Mouse (Mus musculus) myocyte (in vitro differentiated cells): ENCODE measurements around the gene Nyap2. TPM values are rescaled to one million over a fixed set of nuclear protein-coding genes. Genes with fewer than 3 reads are reported as not detected.

Experiments
- H3K27me3 ChIP-seq: one replicate; pipeline ENCODE4 v1.6.1; 2011; ENCODE audit not compliant: control insufficient read depth, insufficient read depth, insufficient read length
- H3K36me3 ChIP-seq: one replicate; pipeline ENCODE4 v1.6.1; 2011; ENCODE audit not compliant: control insufficient read depth, insufficient read depth
- H3K4me2 ChIP-seq: one replicate; pipeline ENCODE4 v1.6.1; 2011; ENCODE audit warnings: low read depth, control low read depth
- H3K4me3 ChIP-seq: one replicate; pipeline ENCODE4 v1.5.1; 2011; ENCODE audit warnings: mild to moderate bottlenecking, control low read depth, moderate library complexity
- H3K79me2 ChIP-seq: one replicate; pipeline ENCODE4 v1.6.1; 2011; ENCODE audit not compliant: control insufficient read depth, insufficient read depth
- H3ac ChIP-seq: one replicate; pipeline ENCODE4 v1.6.1; 2011; ENCODE audit not compliant: control insufficient read depth, insufficient read length
- CEBPB ChIP-seq: IDR thresholded peaks from 2 replicates; pipeline ENCODE4 v1.6.1; 2011; ENCODE audit warnings: mild to moderate bottlenecking, moderate library complexity; ENCODE audit not compliant: poor library complexity, insufficient read depth, severe bottlenecking
- E2F4 ChIP-seq: IDR thresholded peaks from one replicate; pipeline ENCODE4 v1.6.1; 2011; ENCODE audit warnings: mild to moderate bottlenecking, control low read depth, moderate library complexity; ENCODE audit not compliant: insufficient read depth
- MAX ChIP-seq: IDR thresholded peaks from one replicate; pipeline ENCODE4 v1.6.1; 2011; ENCODE audit warnings: low read depth, mild to moderate bottlenecking, control low read depth
- MYOD1 ChIP-seq, 3 experiments: IDR thresholded peaks; one replicate each; pipeline ENCODE4 v1.6.1; 2011; ENCODE audit warnings: control low read depth in 2 of 3, low read depth in 2 of 3, mild to moderate bottlenecking in 2 of 3, moderate library complexity in 1 of 3; ENCODE audit not compliant: insufficient read length in 2 of 3, control insufficient read depth in 1 of 3
- MYOG ChIP-seq, 3 experiments: IDR thresholded peaks; one replicate each; pipeline ENCODE4 v1.6.1; 2011; ENCODE audit warnings: control low read depth in 2 of 3, low read depth in 2 of 3, mild to moderate bottlenecking in 2 of 3; ENCODE audit not compliant: insufficient read length in 2 of 3, control insufficient read depth in 1 of 3, insufficient read depth in 1 of 3
- POLR2A ChIP-seq: IDR thresholded peaks from one replicate; pipeline ENCODE4 v1.6.1; 2011; ENCODE audit warnings: low read depth, mild to moderate bottlenecking, control low read depth, moderate library complexity; ENCODE audit not compliant: insufficient read length
- POLR2AphosphoS2 ChIP-seq: IDR thresholded peaks from one replicate; pipeline ENCODE4 v1.6.1; 2011; ENCODE audit warnings: low read depth, control low read depth; ENCODE audit not compliant: insufficient read length
- REST ChIP-seq: IDR thresholded peaks from one replicate; pipeline ENCODE4 v1.6.1; 2011; ENCODE audit warnings: mild to moderate bottlenecking, control low read depth, moderate library complexity; ENCODE audit not compliant: insufficient read depth, insufficient read length
- SRF ChIP-seq: IDR thresholded peaks from one replicate; pipeline ENCODE4 v1.6.1; 2011; ENCODE audit warnings: low read depth; ENCODE audit not compliant: control insufficient read depth, insufficient read length
- TCF12 ChIP-seq: IDR thresholded peaks from one replicate; pipeline ENCODE4 v1.6.1; 2011; ENCODE audit warnings: mild to moderate bottlenecking, control low read depth; ENCODE audit not compliant: poor library complexity, insufficient read depth, severe bottlenecking
- TCF3 ChIP-seq: IDR thresholded peaks from one replicate; pipeline ENCODE4 v1.6.1; 2011; ENCODE audit warnings: low read depth, control low read depth; ENCODE audit not compliant: insufficient read length
- USF1 ChIP-seq: IDR thresholded peaks from one replicate; pipeline ENCODE4 v1.6.1; 2011; ENCODE audit warnings: low read depth, mild to moderate bottlenecking, control low read depth, moderate library complexity
- polyA plus RNA-seq: library from polyadenylated mRNA; unstranded; fragments of >200 nt; fragmentation: generic; extraction: Trizol; gene quantifications from one replicate; pipeline ENCODE4 v1.2.1, GENCODE M21; 2012; ENCODE audit warnings: missing spikeins

Nyap2 gene
- polyA plus RNA-seq, 1 experiment, result under 0.01 TPM

DNA sequence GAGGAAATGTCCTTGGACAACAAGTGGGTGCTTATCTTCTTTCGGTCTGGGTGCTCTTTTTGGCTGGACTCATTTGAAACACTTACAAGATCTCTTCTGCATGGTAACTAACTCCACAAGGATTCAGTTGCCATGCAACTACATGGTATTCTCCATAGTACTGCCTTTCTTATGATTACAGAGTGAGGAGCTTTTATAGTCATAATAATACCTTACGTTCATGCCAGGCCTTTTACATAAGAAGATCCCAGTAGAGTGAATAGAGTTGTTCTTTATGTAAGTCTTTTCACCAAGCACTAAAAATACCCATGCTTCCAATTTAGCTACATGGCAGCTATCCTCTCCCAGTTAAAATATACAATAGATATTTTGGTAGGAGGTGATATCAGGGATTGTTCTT, 13.9 kb upstream of the Nyap2 start:
- Histone ChIP-seq H3K4me2 (no peak overlapping the region), H3K27me3 (no peaks in the 10 kb centered on the region), H3ac (no peak overlapping the region), H3K79me2 (no peaks in the 10 kb centered on the region), H3K4me3 (no peak overlapping the region), H3K36me3 (no peaks in the 10 kb centered on the region)
- no peak for TF ChIP-seq SRF
- TF ChIP-seq E2F4, result no peak
- no peak for TF ChIP-seq MAX
- TF ChIP-seq MYOG (IDR thresholded peaks at IDR 0.05; ENCODE audit: control insufficient read depth in 1 of 3, insufficient read depth in 1 of 3, insufficient read length in 2 of 3, low read depth in 2 of 3), result no peak
- TF ChIP-seq REST, result no peak
- TF ChIP-seq CEBPB, result no peak
- TF ChIP-seq TCF12, result no peak

GRCm38 (mm10) chr1:81076259-81076658, 491 bp upstream of the Nyap2 start:
- H3K4me3 ChIP-seq, result no peak overlapping the region

GRCm38 (mm10) chr1:81077665-81078314, 1.0 kb downstream of the Nyap2 start:
- H3K4me3 ChIP-seq, result no peak overlapping the region
- H3K79me2 ChIP-seq, result no peaks in the 10 kb centered on the region
- H3ac ChIP-seq, result no peak overlapping the region
- TF ChIP-seq MAX (no peak), USF1 (no peak), TCF12 (no peak), MYOD1 (IDR thresholded peaks at IDR 0.05; ENCODE audit: control insufficient read depth in 1 of 3, insufficient read length in 2 of 3, low read depth in 2 of 3) (no peak), POLR2AphosphoS2 (no peak), MYOG (IDR thresholded peaks at IDR 0.05; ENCODE audit: control insufficient read depth in 1 of 3, insufficient read depth in 1 of 3, insufficient read length in 2 of 3, low read depth in 2 of 3) (no peak), CEBPB (no peak), REST (no peak), E2F4 (no peak), SRF (no peak), TCF3 (no peak), POLR2A (no peak)
- H3K4me2 ChIP-seq, result no peak overlapping the region
- H3K27me3 ChIP-seq, result no peaks in the 10 kb centered on the region
- no peaks in the 10 kb centered on the region for H3K36me3 ChIP-seq

More at GRCm38 (mm10) chr1:81076259-81076658, 491 bp upstream of the Nyap2 start:
- Histone ChIP-seq H3K36me3 (no peaks in the 10 kb centered on the region), H3K4me2 (no peak overlapping the region), H3K27me3 (no peaks in the 10 kb centered on the region), H3K79me2 (no peaks in the 10 kb centered on the region), H3ac (no peak overlapping the region)
- TF ChIP-seq POLR2A (no peak), USF1 (no peak)

DNA sequence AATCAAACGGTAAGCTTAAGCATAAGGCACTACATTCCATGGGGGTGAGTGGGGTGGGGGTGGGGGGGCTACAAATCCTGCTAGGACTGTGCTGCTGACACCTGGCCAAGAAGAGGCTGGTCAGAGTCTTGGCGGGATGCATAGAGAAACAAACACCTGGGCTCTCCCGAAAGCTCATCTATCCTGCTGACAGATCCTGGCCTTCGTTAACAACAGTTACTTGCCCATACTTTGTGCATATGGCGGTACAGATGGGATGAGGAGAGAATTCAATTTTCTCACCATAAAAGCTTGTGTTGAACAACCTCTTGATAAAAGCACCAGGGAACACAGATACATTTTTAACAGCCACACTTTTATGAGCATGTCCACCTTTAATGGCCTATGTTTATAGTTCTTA, 10.7 kb downstream of the Nyap2 start:
- TF ChIP-seq E2F4 (no peak), TCF12 (no peak), TCF3 (no peak), SRF (no peak), CEBPB (no peak), REST (no peak), MAX (no peak), POLR2AphosphoS2 (no peak), USF1 (no peak), POLR2A (no peak), MYOD1 (IDR thresholded peaks at IDR 0.05; ENCODE audit: control insufficient read depth in 1 of 3, insufficient read length in 2 of 3, low read depth in 2 of 3) (no peak), MYOG (IDR thresholded peaks at IDR 0.05; ENCODE audit: control insufficient read depth in 1 of 3, insufficient read depth in 1 of 3, insufficient read length in 2 of 3, low read depth in 2 of 3) (no peak)

GRCm38 (mm10) chr1:81090400-81090799, 13.7 kb downstream of the Nyap2 start:
- H3K27me3 ChIP-seq, result no peaks in the 10 kb centered on the region
- H3K79me2 ChIP-seq, result no peaks in the 10 kb centered on the region
- no peak overlapping the region for H3ac ChIP-seq
- H3K4me2 ChIP-seq, result no peak overlapping the region
- no peaks in the 10 kb centered on the region for H3K36me3 ChIP-seq
- TF ChIP-seq REST, result no peak
- TF ChIP-seq TCF12, result no peak
- no peak for TF ChIP-seq MYOG (IDR thresholded peaks at IDR 0.05; ENCODE audit: control insufficient read depth in 1 of 3, insufficient read depth in 1 of 3, insufficient read length in 2 of 3, low read depth in 2 of 3)
- TF ChIP-seq POLR2A, result no peak
- no peak for TF ChIP-seq MAX
- no peak for TF ChIP-seq SRF
- no peak for TF ChIP-seq POLR2AphosphoS2
- TF ChIP-seq TCF3, result no peak
- no peak for TF ChIP-seq E2F4
- no peak for TF ChIP-seq USF1
- no peak for TF ChIP-seq CEBPB
- no peak for TF ChIP-seq MYOD1 (IDR thresholded peaks at IDR 0.05; ENCODE audit: control insufficient read depth in 1 of 3, insufficient read length in 2 of 3, low read depth in 2 of 3)
- no peak overlapping the region for H3K4me3 ChIP-seq

More for the DNA sequence above, 10.7 kb downstream of the Nyap2 start:
- H3K36me3 ChIP-seq, result no peaks in the 10 kb centered on the region
- no peak overlapping the region for H3ac ChIP-seq
- no peak overlapping the region for H3K4me3 ChIP-seq
- H3K4me2 ChIP-seq, result no peak overlapping the region
- no peaks in the 10 kb centered on the region for H3K27me3 ChIP-seq
- no peaks in the 10 kb centered on the region for H3K79me2 ChIP-seq
